Mouse (Mus musculus): ENCODE results near the gene Ankzf1. TPM values are rescaled to one million over a fixed set of nuclear protein-coding genes. Genes with fewer than 3 reads are reported as not detected.

Ankzf1 gene
- total and polyA plus RNA-seq, 3 experiments: 8.7 to 15.1 (median 11.2) TPM

DNA sequence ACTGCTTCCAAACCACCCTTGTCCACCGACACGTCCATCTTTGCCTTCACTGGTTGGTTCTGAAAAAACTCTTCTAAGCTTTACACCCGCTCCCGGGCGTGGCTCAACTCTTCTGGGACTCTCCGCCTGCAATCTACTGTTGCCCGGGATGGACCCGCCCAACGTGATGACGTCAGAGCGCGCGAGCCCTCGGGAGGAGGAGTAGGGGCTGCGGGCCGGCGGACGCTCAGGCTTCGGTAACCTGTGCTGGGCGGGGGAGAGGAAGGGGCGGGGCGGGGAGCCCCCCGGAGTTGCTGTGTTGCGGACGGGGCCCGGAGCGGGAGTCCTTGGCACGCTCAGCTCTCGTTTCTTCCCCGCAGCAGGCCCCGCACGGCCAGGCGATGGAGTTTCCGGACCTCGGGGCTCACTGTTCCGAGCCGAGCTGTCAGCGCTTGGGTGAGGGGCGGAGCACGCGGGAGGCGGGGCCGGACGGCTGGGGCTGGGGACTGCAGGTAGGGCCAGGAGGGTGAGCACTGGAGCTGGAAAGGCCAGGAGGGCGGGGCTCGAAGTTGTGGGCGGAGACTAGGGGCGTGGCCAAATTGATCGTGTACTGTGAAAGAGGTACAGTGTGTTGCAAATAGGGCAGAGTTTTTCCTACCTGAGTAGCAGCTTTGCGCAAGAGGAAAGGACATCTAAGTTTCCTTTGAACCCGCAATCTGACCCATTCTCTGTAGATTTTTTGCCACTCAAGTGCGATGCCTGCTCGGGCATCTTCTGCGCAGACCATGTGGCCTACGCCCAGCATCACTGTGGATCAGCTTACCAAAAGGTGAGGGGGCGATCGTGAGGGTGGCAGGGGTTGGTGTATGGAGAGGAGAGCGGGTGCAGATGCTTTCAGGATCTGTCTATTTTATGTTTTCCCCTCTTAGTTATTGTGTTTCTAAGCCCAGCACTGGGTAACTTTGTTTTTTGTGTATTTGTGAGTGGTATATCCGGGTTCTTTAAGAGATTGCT is 23.2 kb upstream of the Ankzf1 start, which contains the start of gene Zfand2b:
Zfand2b (plus strand) TSS at position 175 of the 993 bp plus-strand sequence.
- intact Hi-C loops (cut with DNase I): loop anchor here (1.0 to 2.0 kb wide), 4 partner anchors 11 to 42 kb away; partner anchors contain the start of genes Ankzf1, Atg9a, Glb1l and Stk16
- WGBS: 3% methylated on average over 59 of the region's 59 CpGs
- DNase-seq: peak; percentile 97 to 98

GRCm38 (mm10) chr1:75179334-75180104 is 12.4 kb upstream of the Ankzf1 start:
- Histone ChIP-seq H3K27ac (peak overlapping the region; percentile 72), H3K27me3 (ENCODE audit: control insufficient read depth, insufficient read depth, low read length) (no peaks in the 10 kb centered on the region), H3K4me3 (peak overlapping the region; percentile 51), H3K9ac (ENCODE audit: low read depth, low read length) (peak overlapping the region; percentile 75), H3K36me3 (ENCODE audit: control insufficient read depth, insufficient read depth, low read length) (no peaks in the 10 kb centered on the region), H3K4me1 (ENCODE audit: control insufficient read depth, insufficient read depth, low read length) (no peaks in the 10 kb centered on the region; the same call in 1 of the 2 replicates), H3K79me2 (replicated peaks; ENCODE audit: control insufficient read depth, insufficient read depth, low read length) (no peaks in the 10 kb centered on the region)
- peak; percentile 59 to 60 for DNase-seq
- 6% methylated on average over 23 of the region's 23 CpGs for WGBS
- TF ChIP-seq POLR2A (IDR thresholded peaks at IDR 0.05; ENCODE audit: insufficient read depth, low read depth, low read length) (no peak), CTCF (IDR thresholded peaks at IDR 0.05) (no peak), EP300 (IDR thresholded peaks at IDR 0.05; ENCODE audit: insufficient read depth, low read depth, low read length) (no peak)
- intact Hi-C loops (cut with DNase I): loop anchor here (1.0 to 5.0 kb wide), 3 partner anchors 10 to 73 kb away; no protein-coding TSS in a partner anchor

More for the DNA sequence above, 23.2 kb upstream of the Ankzf1 start, which contains the start of gene Zfand2b:
- TF ChIP-seq CTCF (IDR thresholded peaks at IDR 0.05) (no peak), EP300 (IDR thresholded peaks at IDR 0.05; ENCODE audit: insufficient read depth, low read depth, low read length) (peak; percentile 72; the same call in 1 of the 2 replicates), POLR2A (IDR thresholded peaks at IDR 0.05; ENCODE audit: insufficient read depth, low read depth, low read length) (peak; percentile 94)
- Histone ChIP-seq H3K4me1 (ENCODE audit: control insufficient read depth, insufficient read depth, low read length) (peaks cover 3% of the 10 kb centered on the region), H3K27me3 (ENCODE audit: control insufficient read depth, insufficient read depth, low read length) (no peaks in the 10 kb centered on the region), H3K4me3 (peak within 1 kb of the TSS; percentile 77), H3K79me2 (replicated peaks; ENCODE audit: control insufficient read depth, insufficient read depth, low read length) (no peaks in the 10 kb centered on the region), H3K36me3 (ENCODE audit: control insufficient read depth, insufficient read depth, low read length) (no peaks in the 10 kb centered on the region), H3K9ac (ENCODE audit: low read depth, low read length) (peak within 1 kb of the TSS; percentile 71), H3K27ac (peak within 1 kb of the TSS; percentile 99)

DNA sequence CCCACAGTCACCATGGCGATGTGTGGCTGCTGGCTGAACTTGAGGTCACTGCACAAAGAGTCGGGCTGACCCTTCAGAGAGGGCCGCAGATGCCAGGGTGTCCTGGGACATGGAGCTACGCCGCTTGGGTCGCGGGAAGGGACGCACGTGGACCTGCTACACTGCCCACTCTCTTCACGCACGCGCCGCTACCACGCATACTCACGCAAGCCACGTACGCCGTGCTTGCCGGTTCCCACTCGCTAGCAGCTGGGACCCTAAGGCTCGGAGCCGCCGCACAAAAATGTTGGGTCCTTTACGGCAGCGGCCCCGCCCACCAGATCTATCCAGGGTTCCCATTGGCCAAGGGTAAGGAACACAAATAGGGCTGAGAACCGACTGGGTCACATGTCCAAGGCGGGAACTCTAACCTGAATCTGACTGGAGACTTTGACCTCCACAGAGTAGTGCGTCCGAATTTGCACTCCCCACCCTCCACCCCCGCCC is 11.8 kb upstream of the Ankzf1 start, which contains the start of gene Abcb6:
Abcb6 (minus strand) TSS at position 288 of the 486 bp plus-strand sequence.
- H3K4me3 ChIP-seq: peak within 1 kb of the TSS; percentile 51
- intact Hi-C loops (cut with DNase I): loop anchor here (1.0 to 5.0 kb wide), 2 partner anchors 11 to 72 kb away; no protein-coding TSS in a partner anchor
- no peaks in the 10 kb centered on the region for H3K36me3 ChIP-seq (ENCODE audit: control insufficient read depth, insufficient read depth, low read length)
- peak within 1 kb of the TSS; percentile 72 for H3K27ac ChIP-seq
- no peaks in the 10 kb centered on the region for H3K79me2 ChIP-seq (replicated peaks; ENCODE audit: control insufficient read depth, insufficient read depth, low read length)
- peak; percentile 87 to 90 for DNase-seq
- no peaks in the 10 kb centered on the region; the same call in 1 of the 2 replicates for H3K4me1 ChIP-seq (ENCODE audit: control insufficient read depth, insufficient read depth, low read length)
- no peaks in the 10 kb centered on the region for H3K27me3 ChIP-seq (ENCODE audit: control insufficient read depth, insufficient read depth, low read length)
- WGBS: under 1% methylated on average over 31 of the region's 31 CpGs
- H3K9ac ChIP-seq (ENCODE audit: low read depth, low read length): peak within 1 kb of the TSS; percentile 75
- TF ChIP-seq EP300 (IDR thresholded peaks at IDR 0.05; ENCODE audit: insufficient read depth, low read depth, low read length) (no peak), POLR2A (IDR thresholded peaks at IDR 0.05; ENCODE audit: insufficient read depth, low read depth, low read length) (peak; percentile 57), CTCF (IDR thresholded peaks at IDR 0.05) (no peak)

DNA sequence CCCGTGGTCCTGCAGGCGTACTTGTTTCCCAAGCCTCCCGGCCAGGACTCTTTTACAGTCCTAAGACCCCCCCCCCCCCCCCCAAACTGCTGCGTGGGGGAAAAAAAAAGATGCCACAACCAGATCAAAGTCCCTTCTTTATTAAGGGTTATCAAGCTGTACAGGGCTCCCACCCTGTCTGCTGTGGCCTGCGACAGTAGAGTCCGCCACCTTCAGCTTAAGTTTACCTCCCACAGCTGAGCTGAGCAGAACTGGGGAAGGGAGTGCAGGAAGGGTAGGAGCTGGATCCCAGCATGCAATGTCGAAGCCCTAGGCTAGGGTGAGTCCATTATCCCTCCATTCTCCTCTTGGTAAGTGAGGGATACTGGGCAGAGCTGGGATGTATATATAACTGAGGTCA is 11.2 kb upstream of the Ankzf1 start:
- Histone ChIP-seq H3K9ac (ENCODE audit: low read depth, low read length) (no peak overlapping the region), H3K27me3 (ENCODE audit: control insufficient read depth, insufficient read depth, low read length) (no peaks in the 10 kb centered on the region), H3K79me2 (replicated peaks; ENCODE audit: control insufficient read depth, insufficient read depth, low read length) (no peaks in the 10 kb centered on the region), H3K4me1 (ENCODE audit: control insufficient read depth, insufficient read depth, low read length) (no peaks in the 10 kb centered on the region; the same call in 1 of the 2 replicates), H3K27ac (no peak overlapping the region), H3K4me3 (peak overlapping the region; percentile 51), H3K36me3 (ENCODE audit: control insufficient read depth, insufficient read depth, low read length) (no peaks in the 10 kb centered on the region)
- 42% methylated on average over 7 of the region's 7 CpGs for WGBS
- intact Hi-C loops (cut with DNase I): loop anchor here (1.0 to 5.0 kb wide), 2 partner anchors 11 to 72 kb away; no protein-coding TSS in a partner anchor
- TF ChIP-seq POLR2A (IDR thresholded peaks at IDR 0.05; ENCODE audit: insufficient read depth, low read depth, low read length): no peak
- TF ChIP-seq EP300 (IDR thresholded peaks at IDR 0.05; ENCODE audit: insufficient read depth, low read depth, low read length): no peak
- TF ChIP-seq CTCF (IDR thresholded peaks at IDR 0.05): no peak
- DNase-seq: no peak

GRCm38 (mm10) chr1:75181377-75181870 is 10.5 kb upstream of the Ankzf1 start:
- no peaks in the 10 kb centered on the region for H3K36me3 ChIP-seq (ENCODE audit: control insufficient read depth, insufficient read depth, low read length)
- H3K79me2 ChIP-seq (replicated peaks; ENCODE audit: control insufficient read depth, insufficient read depth, low read length): no peaks in the 10 kb centered on the region
- no peak for DNase-seq
- no peaks in the 10 kb centered on the region for H3K27me3 ChIP-seq (ENCODE audit: control insufficient read depth, insufficient read depth, low read length)
- no peak overlapping the region for H3K4me3 ChIP-seq
- H3K4me1 ChIP-seq (ENCODE audit: control insufficient read depth, insufficient read depth, low read length): no peaks in the 10 kb centered on the region; the same call in 1 of the 2 replicates
- 85% methylated on average over 4 of the region's 4 CpGs for WGBS
- intact Hi-C loops (cut with DNase I): loop anchor here (5.0 kb wide), 1 partner anchor 71 kb away; no protein-coding TSS in a partner anchor
- TF ChIP-seq CTCF (IDR thresholded peaks at IDR 0.05): no peak
- TF ChIP-seq POLR2A (IDR thresholded peaks at IDR 0.05; ENCODE audit: insufficient read depth, low read depth, low read length): no peak
- no peak for TF ChIP-seq EP300 (IDR thresholded peaks at IDR 0.05; ENCODE audit: insufficient read depth, low read depth, low read length)
- no peak overlapping the region for H3K27ac ChIP-seq
- H3K9ac ChIP-seq (ENCODE audit: low read depth, low read length): no peak overlapping the region

All from heart, adult 2 months (tissue).